Mouse (Mus musculus): ENCODE results near the gene Kcnc3. TPM values are rescaled to one million over a fixed set of nuclear protein-coding genes. Genes with fewer than 3 reads are reported as not detected.

Kcnc3 gene
- 47.9 and 49.9 TPM in 2 replicates for polyA plus RNA-seq (2012; rRNA removed)

- DNase-seq (ENCODE audit: extremely low spot score in 1 of 2, low spot score in 1 of 2), result peak; percentile 94
Observed at GRCm38 (mm10) chr7:44590402-44591347, at the start of gene Kcnc3. TSS of gene Kcnc3 (plus strand) at chr7:44590664.

- DNase-seq (ENCODE audit: extremely low spot score in 1 of 2, low spot score in 1 of 2), result no peak
Observed at GRCm38 (mm10) chr7:44542555-44542954, 47.9 kb upstream of the Kcnc3 start.

GRCm38 (mm10) chr7:44543071-44543470, 47.4 kb upstream of the Kcnc3 start:
- DNase-seq (ENCODE audit: extremely low spot score in 1 of 2, low spot score in 1 of 2), result no peak

GRCm38 (mm10) chr7:44546274-44546673, 44.2 kb upstream of the Kcnc3 start:
- DNase-seq (ENCODE audit: extremely low spot score in 1 of 2, low spot score in 1 of 2), result no peak

DNA sequence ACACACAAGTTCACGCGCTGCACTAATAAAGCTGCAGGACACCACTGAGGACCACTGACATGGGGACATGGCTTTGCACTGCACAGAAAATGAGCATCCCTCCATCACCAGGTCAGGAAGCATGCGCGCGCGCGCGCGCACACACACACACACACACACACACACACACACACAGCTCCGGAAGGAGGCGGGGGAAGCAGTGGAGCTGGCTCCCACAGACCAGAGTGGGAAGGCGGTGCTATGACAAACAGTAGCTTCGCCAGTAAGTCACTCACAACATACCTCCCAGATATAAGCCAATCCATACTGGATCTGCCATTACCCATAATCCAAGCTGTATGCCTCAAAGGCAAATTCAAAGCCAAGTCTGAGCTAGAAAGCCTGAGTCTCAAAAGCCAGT, 43.4 kb upstream of the Kcnc3 start:
- no peak for DNase-seq (ENCODE audit: extremely low spot score in 1 of 2, low spot score in 1 of 2)

- DNase-seq (ENCODE audit: extremely low spot score in 1 of 2, low spot score in 1 of 2), result no peak
Observed at GRCm38 (mm10) chr7:44547725-44548124, 42.7 kb upstream of the Kcnc3 start.

DNA sequence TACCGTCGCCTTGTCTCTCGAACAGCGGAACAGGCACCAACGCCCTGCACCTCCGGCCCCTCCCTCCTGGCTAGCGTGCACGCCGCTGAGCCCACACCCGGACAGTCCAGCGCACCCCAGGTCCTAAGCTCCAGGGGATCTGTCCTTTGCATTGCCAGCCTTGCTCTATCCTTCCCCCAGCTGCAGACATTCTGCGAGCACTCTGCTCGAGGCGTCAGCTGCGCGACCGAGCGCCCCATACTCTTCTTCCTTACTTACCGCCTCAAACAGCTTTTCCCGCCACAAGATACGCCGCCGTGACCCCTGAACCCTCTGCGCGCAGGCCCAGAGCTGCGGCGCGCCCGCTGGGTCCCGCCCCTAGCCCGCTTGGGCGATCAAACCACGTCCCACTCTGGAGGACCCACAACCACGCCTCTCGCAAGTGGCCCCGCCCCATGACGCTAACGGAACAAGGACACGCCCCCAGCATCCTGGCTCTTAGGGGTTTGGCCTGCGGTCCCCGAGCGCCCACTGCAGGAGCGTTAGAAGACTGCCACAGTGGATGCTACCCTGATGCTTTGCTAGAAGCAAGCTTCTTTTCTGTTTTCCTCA, 41.9 kb upstream of the Kcnc3 start, which contains the start of gene Pold1:
TSS of gene Pold1 (minus strand) at position 353 of the 591 bp plus-strand sequence.
- peak; percentile 98 to 100 for DNase-seq (ENCODE audit: extremely low spot score in 1 of 2, low spot score in 1 of 2)

DNA sequence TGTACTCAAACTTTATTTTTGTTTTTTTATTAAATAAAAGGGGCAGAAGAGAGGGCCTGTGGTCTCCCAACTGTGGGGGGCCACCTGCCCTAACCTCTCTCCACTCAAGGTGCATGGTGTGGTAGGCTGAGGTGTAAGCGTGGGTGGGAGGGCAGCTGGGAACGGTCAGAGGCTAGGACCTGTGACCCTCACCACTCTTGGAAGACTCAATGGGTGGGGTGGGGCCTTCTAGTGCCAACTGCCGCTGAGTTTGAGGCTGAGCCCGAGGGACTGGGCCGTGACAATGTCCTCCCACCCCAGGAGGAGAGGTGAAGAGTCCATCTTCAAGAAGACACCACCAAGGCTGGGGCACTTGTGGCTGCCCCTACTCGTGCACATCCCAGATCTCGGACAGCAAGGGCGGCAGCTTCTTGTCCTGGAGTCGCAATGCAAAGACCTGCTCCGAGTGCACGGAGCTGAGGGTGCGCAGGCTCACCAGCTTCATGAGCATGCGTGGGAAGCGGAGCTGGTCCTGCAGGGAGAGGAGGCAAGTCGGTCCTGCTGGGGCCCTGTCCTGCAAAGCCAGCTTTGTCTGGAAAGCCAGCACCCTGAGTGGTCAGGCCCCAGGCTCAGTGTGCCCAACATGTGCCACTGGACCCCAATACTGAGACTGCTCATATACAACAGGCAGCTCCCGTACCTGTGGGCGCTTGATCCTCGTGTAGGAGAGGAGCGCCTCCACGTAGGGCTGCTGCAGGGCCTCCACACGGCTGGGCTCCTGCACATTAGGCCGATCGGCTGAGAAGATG, 40.6 kb upstream of the Kcnc3 start:
- DNase-seq (ENCODE audit: extremely low spot score in 1 of 2, low spot score in 1 of 2), result no peak

DNA sequence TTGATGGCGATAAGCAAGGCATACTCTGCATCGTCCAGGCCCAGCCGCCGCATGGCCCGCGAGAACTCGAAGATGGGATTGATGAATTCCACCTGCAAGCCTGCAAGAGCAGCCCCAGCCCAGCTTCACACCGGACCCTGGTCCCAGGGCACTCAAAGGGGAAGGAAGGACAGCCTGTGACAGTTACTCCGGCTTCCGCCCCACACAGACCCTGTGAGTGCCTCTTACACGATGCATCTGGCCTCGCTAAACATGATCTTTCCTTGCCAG, 40.1 kb upstream of the Kcnc3 start:
- DNase-seq (ENCODE audit: extremely low spot score in 1 of 2, low spot score in 1 of 2), result no peak

GRCm38 (mm10) chr7:44551301-44551700, 39.2 kb upstream of the Kcnc3 start:
- no peak for DNase-seq (ENCODE audit: extremely low spot score in 1 of 2, low spot score in 1 of 2)

DNA sequence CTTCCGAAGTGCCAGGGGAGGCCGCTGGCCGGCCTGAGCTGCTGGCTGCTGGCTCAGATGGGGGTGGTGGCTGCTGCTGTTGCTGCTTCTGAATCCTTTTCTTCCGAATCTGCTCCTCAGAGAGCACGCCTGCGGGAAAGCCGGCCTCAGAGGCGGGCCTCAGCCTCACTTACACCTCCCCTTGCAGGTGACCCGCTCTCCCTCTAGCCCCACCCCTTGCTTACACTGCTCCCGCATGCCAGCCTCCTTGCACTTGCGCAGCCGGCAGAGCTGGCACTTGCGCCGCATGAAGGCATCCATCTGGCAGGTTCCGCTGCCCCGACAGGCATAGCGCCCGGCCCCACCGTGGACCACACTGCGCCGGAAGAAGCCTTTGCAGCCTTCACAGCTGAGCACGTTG, 38.7 kb upstream of the Kcnc3 start:
- DNase-seq (ENCODE audit: extremely low spot score in 1 of 2, low spot score in 1 of 2), result no peak

DNA sequence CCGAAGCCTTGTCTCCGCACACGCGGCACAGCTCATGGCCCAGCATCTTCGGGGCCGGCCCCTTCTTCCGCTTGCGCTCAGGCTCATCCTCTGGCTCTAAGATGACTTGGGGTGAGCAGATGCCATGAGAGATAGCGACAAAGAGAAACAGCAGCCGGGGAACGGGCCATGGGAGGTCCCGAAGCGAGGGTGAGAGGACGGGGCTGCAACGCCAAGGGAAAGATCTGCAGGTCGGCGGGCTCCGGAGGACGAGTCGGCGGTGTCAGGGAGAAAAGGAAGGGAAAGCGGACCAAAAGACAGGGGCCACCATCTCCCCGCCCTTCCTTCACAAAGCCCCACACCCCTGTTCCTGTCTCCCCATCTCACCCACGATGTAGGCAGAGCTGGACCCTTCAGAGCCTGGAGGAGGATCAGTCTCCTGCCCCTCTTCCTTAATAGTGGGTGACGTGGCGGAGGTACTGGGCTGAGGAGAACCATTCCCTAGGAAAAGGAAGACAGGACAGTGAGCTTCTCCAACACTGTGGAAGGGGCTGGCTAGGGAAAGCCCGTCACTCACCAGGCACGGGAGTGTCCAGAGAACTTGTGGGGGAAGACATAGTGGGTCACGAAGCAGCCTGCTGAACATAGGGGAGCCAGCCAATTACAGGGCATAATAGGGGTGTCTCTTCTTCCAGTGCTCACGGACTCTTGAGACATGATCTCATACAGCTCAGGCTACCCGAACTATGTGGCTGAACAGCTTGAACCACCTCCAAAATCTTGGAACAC, 38.1 kb upstream of the Kcnc3 start:
- no peak for DNase-seq (ENCODE audit: extremely low spot score in 1 of 2, low spot score in 1 of 2)

GRCm38 (mm10) chr7:44553196-44553764, 37.2 kb upstream of the Kcnc3 start:
- DNase-seq (ENCODE audit: extremely low spot score in 1 of 2, low spot score in 1 of 2), result peak in 1 of 2 experiments; percentile 52

DNA sequence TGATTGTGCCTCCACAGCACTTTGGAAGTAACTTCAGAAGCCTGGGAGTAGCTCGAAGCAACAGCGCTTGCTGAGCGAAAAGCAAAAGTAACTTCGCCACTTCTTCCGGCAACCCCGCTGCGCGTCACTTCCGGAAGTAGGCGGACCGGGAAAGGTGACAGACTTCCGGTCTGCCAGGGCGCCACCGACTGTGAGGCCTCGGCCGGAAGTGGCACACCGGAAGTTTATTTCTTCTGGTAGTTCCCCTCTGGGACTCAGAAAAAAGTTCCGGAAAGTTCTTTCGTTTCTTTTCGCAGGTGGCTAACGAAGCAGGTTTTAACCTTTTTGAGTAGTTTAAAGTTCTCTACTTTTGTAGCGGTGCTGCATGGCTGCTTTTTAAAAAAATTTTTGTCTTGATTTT, 36.6 kb upstream of the Kcnc3 start, which contains the start of gene Nr1h2:
TSS of gene Nr1h2 (minus strand) at position 126 of the 400 bp plus-strand sequence.
- peak; percentile 88 to 96 for DNase-seq (ENCODE audit: extremely low spot score in 1 of 2, low spot score in 1 of 2)

- DNase-seq (ENCODE audit: extremely low spot score in 1 of 2, low spot score in 1 of 2), result no peak
Observed at GRCm38 (mm10) chr7:44557629-44558028, 32.8 kb upstream of the Kcnc3 start.

- DNase-seq (ENCODE audit: extremely low spot score in 1 of 2, low spot score in 1 of 2), result peak in 1 of 2 experiments; percentile 90
Observed at GRCm38 (mm10) chr7:44560435-44561400, 29.7 kb upstream of the Kcnc3 start.

GRCm38 (mm10) chr7:44563284-44563683, 27.2 kb upstream of the Kcnc3 start:
- DNase-seq (ENCODE audit: extremely low spot score in 1 of 2, low spot score in 1 of 2), result no peak

DNA sequence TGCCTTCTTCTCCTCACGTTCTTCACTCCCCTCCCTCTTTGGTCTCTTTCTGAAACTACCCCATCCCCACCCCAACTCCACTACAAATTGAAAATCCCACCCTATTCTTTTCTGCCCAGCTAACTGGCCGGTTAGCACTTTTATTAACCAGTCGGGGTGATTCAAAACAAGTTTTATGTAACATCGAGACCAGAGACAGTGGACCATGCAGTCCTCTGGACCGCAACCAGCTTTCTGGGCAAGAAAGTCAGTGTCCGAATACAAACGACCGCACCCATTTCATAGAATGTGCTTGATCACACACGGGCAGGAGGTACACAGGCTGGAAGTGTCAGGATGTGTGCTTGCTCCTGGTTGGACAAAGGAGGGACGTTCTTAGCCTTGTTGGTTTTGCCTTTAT, 26.0 kb upstream of the Kcnc3 start:
- no peak for DNase-seq (ENCODE audit: extremely low spot score in 1 of 2, low spot score in 1 of 2)

GRCm38 (mm10) chr7:44565414-44565813, 25.1 kb upstream of the Kcnc3 start:
- DNase-seq (ENCODE audit: extremely low spot score in 1 of 2, low spot score in 1 of 2), result no peak
